Mouse (Mus musculus): ENCODE results near the gene Pik3c2a. TPM values are rescaled to one million over a fixed set of nuclear protein-coding genes. Genes with fewer than 3 reads are reported as not detected.

Gene Pik3c2a
- polyA plus RNA-seq, 1 experiment from 2014 or later = 4.8 TPM

GRCm38 (mm10) chr7:116446645-116447044, 3.4 kb upstream of the Pik3c2a start:
- TF ChIP-seq EP300 (IDR thresholded peaks at IDR 0.05; ENCODE audit: low read depth) (no peak), CTCF (IDR thresholded peaks at IDR 0.05; ENCODE audit: low read depth) (no peak)
- H3K4me3 ChIP-seq (ENCODE audit: low read depth, low read length) = no peak overlapping the region
- H3K4me1 ChIP-seq (ENCODE audit: insufficient read depth) = peaks cover 17% of the 10 kb centered on the region
- no peak for ATAC-seq
- H3K36me3 ChIP-seq (replicated peaks; ENCODE audit: insufficient read depth, low read length) = no peaks in the 10 kb centered on the region
- no peak for DNase-seq
- WGBS (ENCODE audit: insufficient replicate concordance) = 61% methylated on average over 3 of the region's 3 CpGs
- no peak overlapping the region; the same call in 1 of the 2 replicates for H3K27ac ChIP-seq (ENCODE audit: low read depth)
- H3K9ac ChIP-seq (replicated peaks) = no peak overlapping the region
- H3K9me3 ChIP-seq (ENCODE audit: low read length) = no peaks in the 10 kb centered on the region
- no peaks in the 10 kb centered on the region for H3K27me3 ChIP-seq (ENCODE audit: insufficient read depth, low read length)
- H3K4me2 ChIP-seq (ENCODE audit: low read depth, low read length) = no peak overlapping the region

- ATAC-seq = no peak
- Histone ChIP-seq H3K4me2 (ENCODE audit: low read depth, low read length) (peak overlapping the region; percentile 73), H3K4me3 (ENCODE audit: low read depth, low read length) (peak overlapping the region; percentile 85), H3K36me3 (replicated peaks; ENCODE audit: insufficient read depth, low read length) (no peaks in the 10 kb centered on the region), H3K27me3 (ENCODE audit: insufficient read depth, low read length) (no peaks in the 10 kb centered on the region), H3K4me1 (ENCODE audit: insufficient read depth) (peaks cover 27% of the 10 kb centered on the region), H3K27ac (ENCODE audit: low read depth) (peak overlapping the region; percentile 78), H3K9ac (replicated peaks) (peak overlapping the region; percentile 22; the same call in 1 of the 2 replicates), H3K9me3 (ENCODE audit: low read length) (no peaks in the 10 kb centered on the region)
- no peak for DNase-seq
- WGBS (ENCODE audit: insufficient replicate concordance) = 8% methylated on average over 2 of the region's 2 CpGs
- TF ChIP-seq CTCF (IDR thresholded peaks at IDR 0.05; ENCODE audit: low read depth) (no peak), EP300 (IDR thresholded peaks at IDR 0.05; ENCODE audit: low read depth) (no peak)
These were observed 1.1 kb upstream of the Pik3c2a start for GRCm38 (mm10) chr7:116444326-116444809.

GRCm38 (mm10) chr7:116443697-116444325, 562 bp upstream of the Pik3c2a start:
- H3K4me2 ChIP-seq (ENCODE audit: low read depth, low read length) = peak overlapping the region; percentile 73
- no peaks in the 10 kb centered on the region for H3K36me3 ChIP-seq (replicated peaks; ENCODE audit: insufficient read depth, low read length)
- peak overlapping the region; percentile 22 for H3K9ac ChIP-seq (replicated peaks)
- peak overlapping the region; percentile 85 for H3K4me3 ChIP-seq (ENCODE audit: low read depth, low read length)
- peaks cover 27% of the 10 kb centered on the region for H3K4me1 ChIP-seq (ENCODE audit: insufficient read depth)
- DNase-seq (no peak), ATAC-seq (peak; percentile 46)
- TF ChIP-seq EP300 (IDR thresholded peaks at IDR 0.05; ENCODE audit: low read depth) (no peak), CTCF (IDR thresholded peaks at IDR 0.05; ENCODE audit: low read depth) (no peak)
- H3K27ac ChIP-seq (ENCODE audit: low read depth) = peak overlapping the region; percentile 78
- H3K9me3 ChIP-seq (ENCODE audit: low read length) = no peaks in the 10 kb centered on the region
- WGBS (ENCODE audit: insufficient replicate concordance) = 1% methylated on average over 35 of the region's 38 CpGs
- H3K27me3 ChIP-seq (ENCODE audit: insufficient read depth, low read length) = no peaks in the 10 kb centered on the region

GRCm38 (mm10) chr7:116442226-116442625, 1.0 kb downstream of the Pik3c2a start:
- Histone ChIP-seq H3K9me3 (ENCODE audit: low read length) (no peaks in the 10 kb centered on the region), H3K36me3 (replicated peaks; ENCODE audit: insufficient read depth, low read length) (no peaks in the 10 kb centered on the region), H3K4me3 (ENCODE audit: low read depth, low read length) (peak overlapping the region; percentile 85), H3K4me2 (ENCODE audit: low read depth, low read length) (peak overlapping the region; percentile 73), H3K27ac (ENCODE audit: low read depth) (peak overlapping the region; percentile 87), H3K9ac (replicated peaks) (peak overlapping the region; percentile 84), H3K27me3 (ENCODE audit: insufficient read depth, low read length) (no peaks in the 10 kb centered on the region), H3K4me1 (ENCODE audit: insufficient read depth) (peaks cover 27% of the 10 kb centered on the region)
- TF ChIP-seq CTCF (IDR thresholded peaks at IDR 0.05; ENCODE audit: low read depth) (no peak), EP300 (IDR thresholded peaks at IDR 0.05; ENCODE audit: low read depth) (no peak)
- WGBS (ENCODE audit: insufficient replicate concordance) = 13% methylated on average over 7 of the region's 7 CpGs
- no peak for DNase-seq
- no peak for ATAC-seq

GRCm38 (mm10) chr7:116441346-116441745, 1.9 kb downstream of the Pik3c2a start:
- Histone ChIP-seq H3K4me3 (ENCODE audit: low read depth, low read length) (no peak overlapping the region), H3K9me3 (ENCODE audit: low read length) (no peaks in the 10 kb centered on the region), H3K27ac (ENCODE audit: low read depth) (no peak overlapping the region), H3K9ac (replicated peaks) (no peak overlapping the region), H3K4me1 (ENCODE audit: insufficient read depth) (peaks cover 27% of the 10 kb centered on the region), H3K27me3 (ENCODE audit: insufficient read depth, low read length) (no peaks in the 10 kb centered on the region), H3K4me2 (ENCODE audit: low read depth, low read length) (peak overlapping the region; percentile 73; the same call in 1 of the 2 replicates), H3K36me3 (replicated peaks; ENCODE audit: insufficient read depth, low read length) (no peaks in the 10 kb centered on the region)
- ATAC-seq = no peak
- DNase-seq = no peak
- TF ChIP-seq EP300 (IDR thresholded peaks at IDR 0.05; ENCODE audit: low read depth) (no peak), CTCF (IDR thresholded peaks at IDR 0.05; ENCODE audit: low read depth) (no peak)
- WGBS (ENCODE audit: insufficient replicate concordance) = 77% methylated on average over 1 of the region's 1 CpGs

GRCm38 (mm10) chr7:116431661-116432060, 11.6 kb downstream of the Pik3c2a start:
- peaks cover 5% of the 10 kb centered on the region; the same call in 1 of the 2 replicates for H3K4me1 ChIP-seq (ENCODE audit: insufficient read depth)
- no peak overlapping the region for H3K4me3 ChIP-seq (ENCODE audit: low read depth, low read length)
- 53% methylated on average over 3 of the region's 3 CpGs for WGBS (ENCODE audit: insufficient replicate concordance)
- H3K4me2 ChIP-seq (ENCODE audit: low read depth, low read length) = no peak overlapping the region
- no peak overlapping the region for H3K27ac ChIP-seq (ENCODE audit: low read depth)
- DNase-seq = no peak
- ATAC-seq = no peak
- no peak overlapping the region for H3K9ac ChIP-seq (replicated peaks)
- H3K36me3 ChIP-seq (replicated peaks; ENCODE audit: insufficient read depth, low read length) = no peaks in the 10 kb centered on the region; the same call in 1 of the 2 replicates
- TF ChIP-seq CTCF (IDR thresholded peaks at IDR 0.05; ENCODE audit: low read depth) (no peak), EP300 (IDR thresholded peaks at IDR 0.05; ENCODE audit: low read depth) (no peak)
- H3K9me3 ChIP-seq (ENCODE audit: low read length) = no peaks in the 10 kb centered on the region
- H3K27me3 ChIP-seq (ENCODE audit: insufficient read depth, low read length) = no peaks in the 10 kb centered on the region

Measured in liver, postnatal 0 days (tissue).